Mouse (Mus musculus) myocyte (in vitro differentiated cells): ENCODE measurements around the gene Kif22.

ENCODE experiments used
- E2F4 ChIP-seq: IDR thresholded peaks from one replicate; pipeline ENCODE4 v1.6.1; 2011; ENCODE audit warnings: mild to moderate bottlenecking, control low read depth, moderate library complexity; ENCODE audit not compliant: insufficient read depth
- MYOD1 ChIP-seq, 3 experiments: IDR thresholded peaks; one replicate each; pipeline ENCODE4 v1.6.1; 2011; ENCODE audit warnings: control low read depth in 2 of 3, low read depth in 2 of 3, mild to moderate bottlenecking in 2 of 3, moderate library complexity in 1 of 3; ENCODE audit not compliant: insufficient read length in 2 of 3, control insufficient read depth in 1 of 3
- MYOG ChIP-seq, 3 experiments: IDR thresholded peaks; one replicate each; pipeline ENCODE4 v1.6.1; 2011; ENCODE audit warnings: control low read depth in 2 of 3, low read depth in 2 of 3, mild to moderate bottlenecking in 2 of 3; ENCODE audit not compliant: insufficient read length in 2 of 3, control insufficient read depth in 1 of 3, insufficient read depth in 1 of 3
- POLR2A ChIP-seq: IDR thresholded peaks from one replicate; pipeline ENCODE4 v1.6.1; 2011; ENCODE audit warnings: low read depth, mild to moderate bottlenecking, control low read depth, moderate library complexity; ENCODE audit not compliant: insufficient read length
- POLR2AphosphoS2 ChIP-seq: IDR thresholded peaks from one replicate; pipeline ENCODE4 v1.6.1; 2011; ENCODE audit warnings: low read depth, control low read depth; ENCODE audit not compliant: insufficient read length
- TCF12 ChIP-seq: IDR thresholded peaks from one replicate; pipeline ENCODE4 v1.6.1; 2011; ENCODE audit warnings: mild to moderate bottlenecking, control low read depth; ENCODE audit not compliant: poor library complexity, insufficient read depth, severe bottlenecking
- TCF3 ChIP-seq: IDR thresholded peaks from one replicate; pipeline ENCODE4 v1.6.1; 2011; ENCODE audit warnings: low read depth, control low read depth; ENCODE audit not compliant: insufficient read length
- USF1 ChIP-seq: IDR thresholded peaks from one replicate; pipeline ENCODE4 v1.6.1; 2011; ENCODE audit warnings: low read depth, mild to moderate bottlenecking, control low read depth, moderate library complexity

GRCm38 (mm10) chr7:127026161-127026600, 16.1 kb downstream of the Kif22 start:
- TF ChIP-seq TCF3 (no peak), POLR2A (peak; percentile 39), USF1 (no peak), POLR2AphosphoS2 (no peak), MYOD1 (IDR thresholded peaks at IDR 0.05; ENCODE audit: control insufficient read depth in 1 of 3, insufficient read length in 2 of 3, low read depth in 2 of 3) (no peak), MYOG (IDR thresholded peaks at IDR 0.05; ENCODE audit: control insufficient read depth in 1 of 3, insufficient read depth in 1 of 3, insufficient read length in 2 of 3, low read depth in 2 of 3) (no peak), TCF12 (no peak), E2F4 (no peak)
